Mouse (Mus musculus): ENCODE data around the gene Bicc1.

DNA sequence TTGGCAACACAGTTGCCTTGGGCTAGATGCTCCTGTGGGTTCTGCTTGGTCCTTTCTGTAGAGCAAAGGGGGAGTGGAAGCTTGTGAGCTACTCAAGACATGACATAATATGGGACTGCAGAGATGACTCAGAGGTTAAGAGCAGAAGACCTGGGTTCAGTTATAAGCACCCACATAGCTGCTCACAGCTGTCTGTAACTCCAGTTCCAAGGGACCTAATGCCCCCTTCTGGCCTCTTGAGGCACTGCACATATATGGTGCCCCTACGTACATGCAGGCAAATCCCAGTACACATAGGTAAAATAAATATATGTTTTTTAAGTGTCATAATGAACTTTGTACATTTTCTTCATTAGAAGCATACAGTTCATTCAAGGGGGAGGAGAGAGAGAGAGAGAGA, 11.9 kb upstream of the Bicc1 start:
- TF ChIP-seq CTCF (IDR thresholded peaks at IDR 0.05; ENCODE audit: control insufficient read depth, insufficient read depth, insufficient replicate concordance, low read depth, low read length), result peak; percentile 56; the same call in 1 of the 2 replicates
- no peak for TF ChIP-seq POLR2A (IDR thresholded peaks at IDR 0.05; ENCODE audit: control insufficient read depth, low read depth, low read length)
